Mouse (Mus musculus) frontal cortex, adult 2 months (tissue): ENCODE results near the gene St7. TPM values are rescaled to one million over a fixed set of nuclear protein-coding genes. Genes with fewer than 3 reads are reported as not detected.

Experiments
- DNase-seq, 2 experiments: peaks; one replicate each; pipeline ENCODE4 v3.0.0; 2022; ENCODE audit warnings: low spot score in 1 of 2; ENCODE audit errors: extremely low spot score in 1 of 2
- polyA plus RNA-seq: library from polyadenylated mRNA; depleted of rRNA; stranded (reverse); fragments of >200 nt; gene quantifications from 2 replicates; pipeline ENCODE4 v1.2.3, GENCODE M21; 2012

The St7 gene
- polyA plus RNA-seq, 1 experiment: 28.4 TPM

GRCm38 (mm10) chr6:17876023-17876613 is 183.4 kb downstream of the St7 start:
- peak; percentile 45 to 66 for DNase-seq

GRCm38 (mm10) chr6:17876670-17877179 is 184.0 kb downstream of the St7 start:
- DNase-seq: peak in 1 of 2 experiments; percentile 41

GRCm38 (mm10) chr6:17882943-17883342 is 190.2 kb downstream of the St7 start:
- DNase-seq: no peak

GRCm38 (mm10) chr6:17887765-17888164 is 195.0 kb downstream of the St7 start:
- DNase-seq: no peak

GRCm38 (mm10) chr6:17895562-17895961 is 202.8 kb downstream of the St7 start:
- DNase-seq: no peak

GRCm38 (mm10) chr6:17898539-17898938 is 205.8 kb downstream of the St7 start:
- no peak for DNase-seq

GRCm38 (mm10) chr6:17903355-17903754 is 210.6 kb downstream of the St7 start:
- DNase-seq: no peak

- no peak for DNase-seq
Measured at GRCm38 (mm10) chr6:17905776-17906175, 213.0 kb downstream of the St7 start.

GRCm38 (mm10) chr6:17906289-17906688 is 213.6 kb downstream of the St7 start:
- DNase-seq: no peak

GRCm38 (mm10) chr6:17912312-17912711 is 219.6 kb downstream of the St7 start:
- no peak for DNase-seq

GRCm38 (mm10) chr6:17912825-17913224 is 220.1 kb downstream of the St7 start:
- no peak for DNase-seq

- no peak for DNase-seq
Measured at GRCm38 (mm10) chr6:17913315-17913714, 220.6 kb downstream of the St7 start.

- peak; percentile 83 to 89 for DNase-seq
Measured at GRCm38 (mm10) chr6:17914300-17914699, 221.6 kb downstream of the St7 start.

GRCm38 (mm10) chr6:17917233-17917632 is 224.5 kb downstream of the St7 start:
- DNase-seq: no peak

GRCm38 (mm10) chr6:17922180-17922579 is 229.4 kb downstream of the St7 start:
- DNase-seq: no peak

GRCm38 (mm10) chr6:17922967-17923366 is 230.2 kb downstream of the St7 start:
- DNase-seq: no peak

- peak in 1 of 2 experiments; percentile 41 for DNase-seq
Measured at GRCm38 (mm10) chr6:17923370-17923769, 230.6 kb downstream of the St7 start.

GRCm38 (mm10) chr6:17923894-17924505 is 231.3 kb downstream of the St7 start:
- peak in 1 of 2 experiments; percentile 46 for DNase-seq

GRCm38 (mm10) chr6:17925267-17925666 is 232.5 kb downstream of the St7 start:
- peak in 1 of 2 experiments; percentile 37 for DNase-seq

- no peak for DNase-seq
Measured at GRCm38 (mm10) chr6:17927746-17928145, 235.0 kb downstream of the St7 start.

GRCm38 (mm10) chr6:17931187-17931586 is 238.5 kb downstream of the St7 start:
- DNase-seq: no peak

- no peak for DNase-seq
Measured at GRCm38 (mm10) chr6:17931835-17932234, 239.1 kb downstream of the St7 start.
